Mouse (Mus musculus) gastrocnemius, adult 8-10 months (tissue): ENCODE data around the gene Rftn1. TPM values are rescaled to one million over a fixed set of nuclear protein-coding genes. Genes with fewer than 3 reads are reported as not detected.

ENCODE experiments used
- DNase-seq, 2 experiments: peaks; one replicate each; pipeline ENCODE4 v3.0.0; 2022; ENCODE audit warnings: low spot score in 2 of 2
- total RNA-seq, 4 experiments: library from RNA; stranded (reverse); gene quantifications; 2 replicates each; pipeline ENCODE4 v1.2.4; 2022

Gene Rftn1
- total RNA-seq, 4 experiments from 2014 or later: 6.7 to 9.9 (median 7.4) TPM

- DNase-seq: no peak
Observed at GRCm38 (mm10) chr17:50094596-50094995, 95.9 kb downstream of the Rftn1 start.

- no peak for DNase-seq
Observed at GRCm38 (mm10) chr17:50094077-50094476, 96.4 kb downstream of the Rftn1 start.

DNA sequence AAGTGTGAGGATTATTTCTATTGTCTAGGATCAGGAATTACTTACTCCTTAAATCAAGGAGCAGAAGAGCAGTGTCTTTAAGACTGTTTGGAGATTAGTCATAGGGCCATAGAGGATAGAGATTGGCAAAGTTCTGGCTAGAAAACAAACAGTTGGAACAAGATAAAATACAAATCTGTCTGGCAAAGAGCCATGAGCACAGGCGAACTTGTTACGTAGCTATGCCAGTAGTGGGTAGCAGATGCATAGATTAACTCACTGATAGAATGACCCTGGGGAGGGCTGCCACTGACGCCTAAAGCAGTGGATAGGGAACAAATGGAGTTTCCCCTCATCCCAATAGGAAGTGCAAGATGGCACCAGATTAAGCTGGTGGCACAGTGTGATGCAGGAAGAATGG, 97.1 kb downstream of the Rftn1 start:
- DNase-seq: no peak

DNA sequence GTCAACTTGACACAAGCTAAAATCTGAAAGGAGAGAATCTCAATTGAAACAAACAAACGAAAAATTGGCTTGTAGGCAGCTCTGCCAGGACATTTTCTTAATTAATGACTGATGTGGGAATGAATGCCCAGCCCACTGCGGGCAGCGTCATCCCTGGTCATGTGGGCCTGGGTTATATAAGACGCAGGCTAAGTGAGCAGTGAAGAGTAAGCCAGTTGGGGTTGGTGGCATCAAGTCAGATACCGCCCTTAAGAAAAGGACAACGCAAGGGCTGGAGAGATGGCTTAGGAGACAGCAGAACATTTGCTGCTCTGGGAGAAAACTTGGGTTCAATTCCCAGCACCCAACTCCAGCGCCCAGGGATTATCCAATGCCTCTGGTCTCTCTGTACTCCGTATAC, 97.6 kb downstream of the Rftn1 start:
- DNase-seq: no peak

DNA sequence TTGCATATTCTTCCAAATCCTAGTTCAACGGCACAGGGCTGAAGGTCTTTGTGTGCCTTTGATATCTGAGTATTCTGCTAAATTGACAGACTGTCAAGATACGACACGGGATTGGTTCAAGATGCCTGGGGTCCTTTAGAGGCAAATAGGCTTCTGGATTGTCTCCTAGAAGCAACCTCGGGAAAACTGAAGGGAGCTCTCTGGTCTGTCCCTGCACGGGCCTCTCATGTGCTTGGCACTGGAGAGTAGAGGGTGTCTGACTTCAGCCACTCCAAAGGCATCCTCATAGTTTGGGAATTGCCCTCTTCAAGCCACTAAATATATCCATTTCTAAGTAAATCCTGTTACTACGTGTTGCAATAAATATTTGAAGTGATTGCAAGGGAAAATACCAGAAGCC, 98.6 kb downstream of the Rftn1 start:
- DNase-seq: no peak

DNA sequence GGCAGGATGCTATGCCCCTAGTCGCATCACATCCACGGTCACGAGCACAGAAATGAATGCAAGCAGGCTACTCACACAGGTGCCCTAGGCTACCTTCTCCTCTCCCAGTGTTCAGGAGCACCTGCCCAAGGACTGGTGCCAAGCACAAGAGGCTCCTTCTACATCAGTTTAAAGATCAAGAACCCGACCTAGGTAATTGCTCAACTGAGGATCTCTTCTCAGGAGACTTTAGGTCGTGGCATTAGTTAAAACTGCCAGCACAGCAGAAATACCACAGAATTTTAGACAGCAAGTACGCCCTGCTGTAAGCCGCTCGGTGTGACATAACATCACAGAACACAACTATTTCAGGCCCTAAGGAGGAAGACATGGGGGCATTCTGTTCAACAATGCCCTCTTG, 100.7 kb downstream of the Rftn1 start:
- DNase-seq: no peak

DNA sequence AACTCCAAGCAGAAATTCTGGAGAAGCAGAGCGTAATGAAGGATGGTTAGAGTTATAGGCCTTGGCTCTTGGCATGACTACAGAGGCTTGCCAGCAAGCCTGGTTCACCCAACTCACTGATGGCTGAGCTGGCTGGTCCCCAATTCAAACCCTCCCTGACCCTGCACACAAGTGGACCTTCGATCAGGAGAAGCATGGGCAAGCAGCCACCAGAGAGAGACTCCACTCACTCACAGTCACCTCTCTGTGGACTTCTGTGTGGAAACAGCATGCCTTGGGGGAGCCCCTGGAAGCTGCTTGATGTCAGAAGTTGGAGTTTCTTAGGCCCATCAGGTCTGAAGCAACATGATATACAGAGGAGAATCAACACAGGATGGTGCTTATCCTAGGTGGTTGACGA, 102.4 kb downstream of the Rftn1 start:
- DNase-seq: no peak

DNA sequence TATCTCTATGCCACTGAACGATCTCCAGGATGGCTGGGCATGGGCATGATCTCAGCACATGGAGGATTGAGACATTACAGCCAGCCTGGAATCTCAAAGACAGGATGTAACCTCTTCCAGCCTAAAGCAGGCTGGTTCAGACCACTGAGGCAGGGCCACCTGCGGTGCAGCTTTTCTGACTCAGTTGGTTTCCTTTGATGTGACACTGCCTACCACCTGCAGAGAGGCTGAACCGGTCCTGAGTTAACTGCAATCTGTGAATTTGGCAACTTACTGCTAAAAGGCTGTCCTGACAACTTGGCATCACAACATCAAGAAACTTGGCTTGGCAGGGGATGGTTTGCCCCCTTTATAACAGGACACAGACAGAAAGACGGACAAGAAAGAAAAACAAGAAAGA, 103.6 kb downstream of the Rftn1 start:
- DNase-seq: no peak

GRCm38 (mm10) chr17:50084721-50085120, 105.8 kb downstream of the Rftn1 start:
- no peak for DNase-seq

DNA sequence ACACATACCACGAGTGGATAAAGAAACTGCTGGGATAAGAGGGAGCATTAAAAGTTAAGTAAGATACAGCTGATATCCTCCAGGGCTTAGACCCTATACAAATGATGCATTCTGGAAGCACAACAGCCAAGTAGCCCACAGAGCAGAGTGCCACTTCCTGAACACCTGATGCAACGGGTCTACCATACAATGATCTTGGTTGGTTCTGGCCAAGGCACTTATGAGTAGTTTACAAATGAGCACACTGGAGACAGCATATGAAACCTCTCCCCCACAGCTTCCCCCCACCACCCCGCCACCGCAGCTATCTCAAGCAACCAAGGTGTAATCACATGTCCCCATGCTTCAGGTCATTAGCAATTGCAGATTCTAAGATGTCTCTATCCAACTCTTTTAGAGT, 106.5 kb downstream of the Rftn1 start:
- DNase-seq: no peak

DNA sequence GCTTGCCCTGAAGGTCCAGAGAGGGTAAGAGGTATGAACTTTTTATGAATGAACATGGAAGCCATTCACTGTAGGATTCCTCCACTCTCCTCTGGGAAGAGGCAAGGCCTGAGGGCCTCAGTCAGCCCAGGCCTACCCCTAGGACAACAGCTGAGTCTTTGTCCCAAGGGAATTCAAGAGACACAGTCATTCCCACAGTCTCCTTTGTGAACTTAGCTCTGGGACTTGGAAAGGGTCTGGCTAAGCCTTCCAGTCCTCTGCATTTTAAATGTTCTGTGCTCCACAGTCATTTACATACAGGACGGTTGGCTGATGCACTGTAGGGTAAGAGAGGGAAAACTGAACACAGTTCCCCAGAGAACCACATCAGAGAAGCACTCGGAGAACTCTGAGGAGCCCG, 107.5 kb downstream of the Rftn1 start:
- DNase-seq: no peak

DNA sequence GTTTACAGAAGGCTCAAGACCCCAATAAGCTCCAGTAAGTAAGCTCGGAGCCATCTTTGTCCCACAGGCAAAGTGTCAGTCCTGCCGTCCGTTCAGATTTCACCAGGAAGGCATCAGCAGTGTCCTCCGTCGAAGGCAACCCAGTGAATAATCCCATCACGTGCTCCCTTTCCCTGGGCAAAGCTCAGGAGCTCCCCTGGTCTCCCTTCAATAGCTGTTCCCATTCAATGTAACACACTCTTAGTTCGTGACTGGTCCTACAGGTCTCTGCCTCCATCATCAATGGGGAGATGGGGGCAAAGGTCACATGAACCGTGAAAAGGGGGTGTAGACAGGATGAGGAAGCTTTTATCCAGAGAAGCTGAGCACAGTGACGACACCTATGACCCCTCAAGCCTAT, 108.8 kb downstream of the Rftn1 start:
- no peak for DNase-seq

- no peak for DNase-seq
Observed at GRCm38 (mm10) chr17:50080991-50081390, 109.5 kb downstream of the Rftn1 start.

DNA sequence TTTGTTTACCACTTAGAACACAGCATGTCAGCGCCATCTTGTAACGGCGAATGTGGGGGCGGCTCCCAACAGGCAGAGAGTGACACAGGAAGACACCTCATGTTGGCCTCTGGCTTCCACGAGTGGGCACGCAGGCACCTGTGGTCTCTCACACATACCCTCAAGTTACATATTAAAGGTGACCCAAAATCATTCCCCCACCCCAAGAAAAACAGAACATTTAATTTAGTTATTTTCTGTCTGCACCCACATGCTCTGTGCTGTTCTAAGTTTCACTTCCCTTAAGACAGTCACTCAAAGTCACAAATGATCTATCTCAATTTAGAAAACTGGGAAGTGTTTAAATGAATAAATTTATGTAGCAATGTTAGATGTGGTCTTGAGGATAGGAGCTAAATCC, 111.7 kb downstream of the Rftn1 start:
- DNase-seq: no peak

GRCm38 (mm10) chr17:50072982-50073965, 117.2 kb downstream of the Rftn1 start:
- DNase-seq: no peak

- no peak for DNase-seq
Observed at GRCm38 (mm10) chr17:50071602-50071988, 118.9 kb downstream of the Rftn1 start.

DNA sequence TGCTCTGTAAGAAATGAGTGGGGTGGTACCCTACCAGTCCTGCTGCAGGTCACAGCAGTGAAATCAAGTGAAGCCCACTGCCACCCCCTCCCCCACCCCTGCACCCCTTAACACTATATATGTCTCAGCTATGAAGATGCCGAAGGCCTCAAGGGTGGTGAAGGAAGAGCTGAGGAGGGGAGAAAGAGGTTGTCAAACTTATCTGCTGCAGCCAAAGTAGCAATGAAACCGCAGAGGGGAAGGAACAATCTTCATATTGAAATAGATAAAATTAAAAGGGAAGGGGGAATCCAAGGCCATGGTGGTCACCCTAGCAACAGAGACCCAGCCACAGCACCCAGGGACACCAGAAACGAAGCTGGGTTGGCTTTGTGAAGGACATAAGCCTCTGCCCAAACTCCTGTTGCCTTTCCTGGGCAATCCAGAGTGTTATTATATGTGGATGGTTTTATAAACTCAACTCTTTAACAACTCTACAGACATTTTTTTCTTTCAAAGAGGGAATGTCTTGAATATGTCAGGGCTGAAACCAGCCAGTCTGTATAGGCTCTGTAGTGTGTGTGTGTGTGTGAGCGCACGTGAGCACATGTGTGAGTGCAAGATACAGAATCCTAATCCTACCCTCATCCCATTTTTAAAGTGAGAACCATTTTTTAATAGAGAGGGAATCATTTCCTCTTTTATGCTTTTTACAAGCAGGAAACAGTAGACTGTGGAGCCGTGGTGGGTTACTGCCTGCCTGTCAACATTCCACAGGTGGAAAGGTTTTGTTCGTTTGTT, 119.5 kb downstream of the Rftn1 start:
- DNase-seq: no peak

GRCm38 (mm10) chr17:50069897-50070636, 120.4 kb downstream of the Rftn1 start:
- DNase-seq: peak; percentile 64 to 68

GRCm38 (mm10) chr17:50069205-50069604, 121.3 kb downstream of the Rftn1 start:
- no peak for DNase-seq

DNA sequence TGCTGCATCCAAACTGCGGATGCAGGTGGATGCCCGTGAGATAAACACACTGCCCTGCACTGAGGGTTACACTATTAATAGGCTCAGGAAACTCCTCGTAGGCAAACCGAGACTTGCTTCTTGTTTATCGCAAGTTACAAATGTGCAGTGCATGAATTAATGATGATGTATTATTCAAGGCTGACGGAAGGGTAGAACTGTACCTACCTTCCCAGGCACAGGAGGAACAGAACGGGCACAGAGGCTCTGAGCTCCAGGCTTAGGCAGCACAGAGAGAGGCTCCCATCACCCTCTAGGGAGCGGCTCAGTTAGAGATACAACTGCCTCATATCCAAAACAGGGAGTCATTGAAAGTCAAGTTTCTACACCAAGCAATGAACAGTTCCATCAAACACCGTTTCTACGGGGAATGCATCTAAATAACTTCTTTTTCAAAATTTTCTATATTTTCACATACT, 121.8 kb downstream of the Rftn1 start:
- no peak for DNase-seq

DNA sequence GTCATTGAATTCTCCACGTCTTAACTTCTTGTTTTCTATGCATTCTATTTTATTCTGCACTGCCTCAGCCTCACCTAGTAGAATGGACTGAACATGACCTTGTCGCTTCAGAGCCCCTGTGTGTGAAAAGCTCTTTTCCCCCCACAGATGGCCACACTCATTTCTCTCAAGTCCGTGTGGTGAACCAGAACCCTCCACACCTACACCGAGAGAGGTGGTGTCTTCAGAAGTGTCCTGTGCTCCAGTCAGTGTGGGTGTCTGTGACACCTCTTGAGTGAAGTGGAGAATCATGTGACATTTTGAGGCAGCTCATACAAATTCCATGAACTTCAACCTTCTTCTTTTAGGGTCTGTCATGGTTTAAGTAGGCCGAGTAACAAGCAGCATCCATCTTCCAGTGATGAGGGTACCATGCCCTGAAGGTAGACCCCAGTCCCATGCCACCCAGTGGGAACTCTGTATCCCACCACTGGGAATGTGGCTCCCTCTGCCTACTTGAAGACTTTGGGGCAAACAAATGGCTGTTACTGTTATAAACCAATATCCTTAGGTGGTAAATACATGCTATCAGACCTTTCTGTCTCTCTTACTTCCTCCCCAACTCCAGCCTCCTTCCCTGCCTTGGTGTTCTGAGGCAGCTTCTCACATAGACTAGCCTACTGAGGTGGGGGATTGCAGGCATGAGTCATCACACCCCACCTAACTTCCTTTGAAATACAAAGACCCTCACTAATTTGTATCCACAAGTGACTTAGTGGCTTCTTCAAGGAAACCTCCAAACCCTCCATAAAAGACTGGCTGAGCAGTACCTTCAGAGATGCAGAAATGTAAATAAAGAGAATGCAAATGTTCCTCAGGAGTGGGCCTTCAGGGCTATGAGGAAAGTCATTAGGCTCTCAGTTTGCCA, 122.4 kb downstream of the Rftn1 start:
- DNase-seq: no peak
